Mouse (Mus musculus) layer of hippocampus, adult 11-12 months (tissue): Measurements from ENCODE around the gene Pecam1.
A peak's percentile ranks its signal among the peaks of the same experiment; 100 is the strongest.
"Not testable (repeated sequence)": the region's sequence is repeated elsewhere in the genome, so short reads cannot be mapped to it uniquely, and the experiment has no call there.

Experiments used
- DNase-seq: peaks from one replicate; pipeline ENCODE4 v3.0.0; 2022; ENCODE audit warnings: low spot score

The Pecam1 gene

DNA sequence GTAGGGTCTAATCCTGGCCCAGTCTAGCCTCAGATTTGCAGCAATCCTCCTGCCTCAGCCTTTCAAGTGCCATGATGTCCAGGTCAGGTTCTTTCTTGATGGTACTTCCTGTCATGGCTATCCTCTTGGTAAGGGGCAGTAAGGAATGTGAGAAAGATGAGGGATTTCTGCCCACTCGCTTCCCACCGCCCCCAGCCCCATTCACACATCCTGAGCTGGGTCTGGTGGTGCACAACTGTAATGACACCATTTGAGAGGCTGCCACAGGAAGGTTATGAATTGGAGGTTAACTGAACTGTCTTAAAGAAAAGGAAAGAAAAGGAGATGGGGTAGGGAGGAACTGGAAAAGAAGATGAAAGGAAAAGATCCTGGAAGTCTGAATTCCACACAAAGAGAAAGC lies 84.6 kb downstream of the Pecam1 start:
- DNase-seq, result no peak

DNA sequence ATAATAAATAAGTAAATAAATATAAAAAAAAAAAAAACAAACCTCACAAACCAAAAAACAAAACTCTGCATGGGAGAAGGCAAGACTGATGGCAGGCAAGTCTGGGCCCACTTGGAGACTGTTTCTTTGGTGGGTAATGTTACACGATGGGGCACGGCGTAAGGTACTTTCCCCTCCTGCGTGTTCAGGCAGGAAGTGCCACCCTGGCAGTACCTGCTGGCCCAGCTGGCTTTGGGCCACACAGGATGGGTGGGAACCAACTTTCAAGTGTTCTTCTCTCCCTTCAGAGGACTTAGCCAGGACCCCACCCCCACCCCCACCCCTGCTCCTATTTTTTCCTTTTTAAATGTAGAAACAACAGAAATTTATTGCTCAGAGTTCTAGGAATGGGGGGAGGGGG lies 85.1 kb downstream of the Pecam1 start:
- DNase-seq, result no peak

DNA sequence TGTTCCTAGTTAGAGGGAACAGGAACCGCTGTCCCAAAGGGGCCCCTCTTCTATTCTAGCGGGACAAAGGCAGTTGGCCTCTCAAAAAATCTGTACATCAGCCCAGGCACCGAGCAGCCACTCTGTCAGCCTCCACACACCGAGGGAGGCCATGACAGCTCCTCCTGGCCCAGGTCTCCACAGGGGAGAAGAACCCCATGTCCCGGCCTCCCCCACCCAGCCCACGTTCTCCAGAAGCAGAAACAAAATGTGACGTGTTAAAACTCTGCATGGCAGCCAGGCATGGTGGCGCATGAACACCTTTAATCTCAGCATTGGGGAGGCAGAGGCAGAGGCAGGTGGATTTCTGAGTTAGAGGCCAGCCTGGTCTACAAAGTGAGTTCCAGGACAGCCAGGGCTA lies 85.7 kb downstream of the Pecam1 start:
- no peak for DNase-seq

DNA sequence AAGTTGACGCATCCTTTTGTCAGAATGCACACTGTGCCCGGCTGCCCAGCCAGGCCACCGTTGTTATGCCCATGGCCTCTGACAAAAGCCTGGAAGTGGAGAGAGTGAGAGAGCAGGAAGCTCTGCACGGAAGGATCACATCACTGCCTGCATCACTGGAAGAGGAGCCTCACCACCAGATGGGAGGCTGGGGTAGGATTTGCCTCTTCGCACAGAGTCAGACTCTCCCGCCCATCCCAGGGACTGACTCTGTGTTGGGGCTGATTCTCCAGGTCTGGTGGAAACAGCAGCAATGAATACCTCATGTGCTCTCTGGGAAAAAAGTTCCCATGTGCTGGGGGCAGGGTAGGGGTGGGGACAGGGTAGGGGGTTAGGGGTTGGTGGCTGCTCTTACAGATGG lies 86.6 kb downstream of the Pecam1 start:
- peak; percentile 28 for DNase-seq

DNA sequence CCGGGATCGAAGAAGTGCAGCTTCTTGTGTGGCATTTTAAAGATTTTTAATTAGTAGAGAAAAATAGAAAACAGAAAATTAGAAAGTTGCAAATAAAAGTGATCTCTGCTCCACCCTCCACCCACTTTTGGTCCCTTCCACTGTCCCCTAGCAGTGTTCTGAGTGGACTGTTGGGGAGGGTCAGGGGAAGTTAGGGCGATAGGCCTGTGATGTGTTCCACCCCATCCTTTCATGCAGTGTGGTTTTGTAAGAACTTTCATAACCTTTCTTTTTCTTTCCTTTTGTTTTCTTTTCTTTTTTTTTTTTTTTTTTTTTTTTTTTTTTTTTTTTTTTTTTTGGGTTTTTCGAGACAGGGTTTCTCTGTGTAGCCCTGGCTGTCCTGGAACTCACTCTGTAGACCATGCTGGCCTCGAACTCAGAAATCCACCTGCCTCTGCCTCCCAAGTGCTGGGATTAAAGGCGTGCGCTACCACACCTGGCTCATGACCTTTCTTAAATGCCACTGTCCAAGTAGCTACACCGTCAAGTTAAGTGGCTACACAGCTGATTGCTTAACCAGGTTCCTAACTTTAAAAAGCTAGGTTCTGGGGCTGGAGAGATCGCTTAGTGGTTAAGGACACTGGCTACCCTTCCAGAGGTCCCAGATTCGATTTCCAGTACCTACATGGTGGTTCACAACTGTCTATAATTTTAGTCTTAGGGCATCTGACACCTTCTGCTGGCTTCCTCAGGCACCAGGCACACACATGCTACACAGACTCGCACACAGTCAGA lies 87.6 kb downstream of the Pecam1 start:
- no peak for DNase-seq

DNA sequence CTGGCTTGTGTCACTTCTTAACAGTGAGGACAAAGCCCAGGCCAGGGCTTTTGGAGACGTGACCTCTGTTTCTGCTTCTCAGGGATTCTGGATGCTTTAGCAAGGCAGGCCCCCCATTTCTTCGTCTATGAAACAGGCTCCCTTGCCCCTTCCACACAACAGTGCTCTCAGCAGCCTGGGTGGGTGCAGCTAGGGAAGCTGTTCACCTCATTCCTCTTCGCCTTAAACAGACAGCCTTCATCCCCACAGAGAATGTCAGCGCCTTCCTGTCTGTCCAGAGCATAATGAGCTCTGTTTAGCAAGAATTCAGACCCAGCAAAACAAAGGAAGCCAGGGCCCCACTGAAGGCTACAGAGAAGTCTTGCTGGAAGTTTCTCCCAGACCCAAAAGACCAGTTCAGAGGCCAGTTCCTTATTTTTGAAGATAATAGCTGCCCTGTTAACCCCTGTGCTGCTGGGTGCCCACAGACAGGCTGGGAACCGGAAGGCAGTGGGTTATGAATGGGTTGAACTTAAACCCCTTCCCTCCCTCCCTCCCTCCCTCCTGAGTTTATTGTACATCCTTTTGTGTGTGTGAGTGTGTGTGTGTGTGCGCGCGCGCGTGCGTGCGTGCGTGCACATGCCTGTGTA lies 89.9 kb downstream of the Pecam1 start:
- DNase-seq, result no peak

DNA sequence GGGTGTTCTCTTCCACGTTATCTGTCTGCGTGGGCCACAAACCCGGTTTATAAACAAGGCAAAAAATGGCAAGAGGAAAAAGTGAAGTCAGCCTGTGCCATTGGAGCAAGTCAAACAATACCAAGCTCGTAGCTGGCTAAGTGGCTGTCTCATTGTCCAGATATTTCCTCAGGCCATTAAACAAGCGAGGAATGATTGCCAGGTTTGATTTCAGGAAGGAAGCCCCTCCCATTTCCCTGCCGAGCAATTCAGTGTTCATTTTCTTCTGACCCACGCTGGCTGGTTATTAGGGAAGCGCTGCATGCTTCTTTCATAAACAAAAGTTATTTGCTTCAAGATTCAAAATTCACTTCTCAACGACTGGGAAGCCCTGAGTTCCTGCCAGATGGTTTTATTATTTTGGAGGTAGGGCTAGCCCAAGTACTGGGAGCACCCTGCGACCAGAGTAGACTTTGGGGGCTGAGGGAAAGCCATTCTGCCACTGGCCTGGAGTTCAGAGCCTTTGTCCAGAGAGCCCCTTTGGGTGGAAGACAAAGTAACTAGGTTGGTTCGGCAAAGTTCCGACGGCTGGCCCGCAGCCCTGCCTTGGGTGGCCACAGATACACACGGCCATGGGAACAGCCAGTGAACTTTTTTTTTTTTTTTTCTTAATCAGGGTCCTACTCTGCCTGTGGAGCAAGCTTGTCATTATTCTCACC lies 90.7 kb downstream of the Pecam1 start:
- DNase-seq, result no peak

DNA sequence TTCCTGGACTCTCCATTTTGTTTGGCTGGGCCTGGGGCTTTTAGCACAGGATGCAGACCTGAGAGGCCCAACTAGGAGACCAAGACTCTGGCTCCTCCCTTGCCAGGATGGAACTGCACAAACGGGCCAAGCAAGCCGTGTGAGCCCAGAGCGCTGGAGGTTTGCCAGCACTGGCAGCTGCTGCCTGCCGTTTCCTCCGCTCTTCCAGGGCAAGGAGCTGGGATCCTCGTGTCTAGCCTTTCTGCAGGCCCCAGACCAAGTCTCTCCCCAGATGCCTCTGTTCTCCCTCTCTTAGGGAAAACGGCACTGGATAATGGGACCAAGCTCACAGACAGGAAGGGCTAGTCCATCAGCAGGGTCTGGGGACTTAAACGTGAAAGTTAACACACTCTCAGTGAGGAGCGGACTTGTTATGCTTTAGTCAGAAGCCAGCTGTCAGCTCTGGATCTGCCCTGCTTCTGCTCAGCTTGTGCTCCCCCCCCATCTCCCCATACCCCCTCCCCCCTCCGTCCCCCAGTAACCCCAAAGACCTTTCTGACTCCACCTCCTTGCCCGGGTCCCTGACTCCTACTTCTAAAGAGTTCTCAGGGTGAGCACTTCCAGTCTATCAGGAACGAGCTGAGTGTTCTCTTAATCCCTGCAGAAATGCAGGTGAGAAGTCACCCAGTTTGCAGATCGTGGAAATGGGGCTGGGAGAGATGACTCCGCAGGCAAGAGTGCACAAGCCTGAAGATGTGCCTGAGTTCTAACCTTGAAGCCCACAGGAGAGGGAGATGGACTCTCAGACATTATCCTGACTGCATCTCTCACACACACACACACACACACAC lies 92.2 kb downstream of the Pecam1 start:
- DNase-seq, result peak; percentile 75

DNA sequence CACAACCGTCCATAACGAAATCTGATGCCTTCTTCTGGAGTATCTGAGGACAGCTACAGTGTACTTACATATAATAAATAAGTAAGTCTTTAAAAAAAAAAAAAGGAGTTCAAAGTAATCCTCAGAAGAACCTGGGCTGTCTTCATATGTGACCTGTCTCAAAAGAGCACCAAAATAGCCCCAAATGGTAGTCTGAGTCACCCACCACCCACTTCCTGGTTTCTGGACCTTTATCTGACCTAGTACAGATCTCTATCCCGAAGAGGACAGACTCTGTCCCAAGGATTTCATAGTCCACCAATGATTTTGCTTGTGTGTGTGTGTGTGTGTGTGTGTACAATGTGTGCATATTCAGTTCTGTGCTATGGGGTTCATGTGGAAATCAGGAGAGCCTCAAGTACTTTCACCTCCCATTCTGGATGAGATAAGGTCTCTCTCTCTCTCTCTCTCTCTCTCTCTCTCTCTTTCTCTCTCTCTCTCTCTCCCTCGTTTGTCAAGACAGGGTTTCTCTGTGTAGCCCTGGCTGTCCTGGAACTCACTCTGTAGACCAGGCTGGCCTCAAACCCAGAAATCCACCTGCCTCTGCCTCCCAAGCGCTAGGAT lies 93.4 kb downstream of the Pecam1 start:
- DNase-seq, result not testable (repeated sequence)

DNA sequence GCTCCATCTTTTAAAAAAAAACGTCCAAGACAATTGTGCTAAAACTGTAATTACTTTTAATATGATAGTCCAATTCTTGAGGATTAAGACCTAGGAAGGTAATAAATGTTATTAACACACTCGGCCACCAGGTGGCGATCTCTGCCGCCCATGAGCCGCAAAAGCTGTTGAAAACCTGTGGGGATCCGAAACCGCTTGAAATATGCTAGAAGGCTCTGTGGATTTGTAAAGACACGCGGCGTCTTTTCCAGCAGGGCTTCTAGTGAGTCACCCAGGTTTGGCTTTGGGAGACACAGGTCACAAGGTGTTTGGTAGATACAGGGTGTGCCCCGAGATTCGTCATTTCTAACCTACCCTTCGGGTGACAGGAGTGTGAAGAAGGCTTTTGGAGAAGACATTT lies 102.1 kb downstream of the Pecam1 start:
- DNase-seq, result peak; percentile 74

DNA sequence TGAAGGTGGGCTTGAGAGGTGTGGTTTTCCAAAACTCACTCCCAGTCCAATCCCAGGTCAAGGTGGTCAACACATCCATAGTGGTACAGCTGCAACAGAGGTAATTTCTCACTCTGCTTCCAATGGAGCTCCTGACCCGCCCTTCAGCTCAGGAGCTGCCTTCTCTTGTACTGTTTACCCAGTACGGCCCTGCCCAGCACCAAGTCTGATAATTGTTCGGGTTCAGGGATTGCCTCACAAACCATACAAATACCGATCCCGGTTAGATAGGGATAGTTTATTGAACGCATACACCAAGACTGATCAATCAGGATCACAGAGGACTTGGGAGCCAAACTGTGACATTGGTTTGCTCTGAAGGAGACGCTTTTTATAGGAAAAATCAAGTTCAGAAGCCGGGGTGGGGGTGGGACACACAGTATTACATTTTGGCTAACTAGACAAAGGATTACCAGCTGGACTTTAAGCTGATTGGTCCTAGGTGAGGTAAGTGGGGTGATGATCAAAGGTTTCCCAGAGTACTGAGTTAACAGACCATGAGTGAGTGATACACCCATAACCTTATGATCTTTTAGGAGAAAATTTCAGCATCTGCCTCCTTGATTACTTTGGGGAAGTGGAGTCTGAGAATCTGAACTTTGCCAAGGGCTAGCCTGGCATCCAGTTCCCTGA lies 107.3 kb downstream of the Pecam1 start:
- DNase-seq, result no peak

DNA sequence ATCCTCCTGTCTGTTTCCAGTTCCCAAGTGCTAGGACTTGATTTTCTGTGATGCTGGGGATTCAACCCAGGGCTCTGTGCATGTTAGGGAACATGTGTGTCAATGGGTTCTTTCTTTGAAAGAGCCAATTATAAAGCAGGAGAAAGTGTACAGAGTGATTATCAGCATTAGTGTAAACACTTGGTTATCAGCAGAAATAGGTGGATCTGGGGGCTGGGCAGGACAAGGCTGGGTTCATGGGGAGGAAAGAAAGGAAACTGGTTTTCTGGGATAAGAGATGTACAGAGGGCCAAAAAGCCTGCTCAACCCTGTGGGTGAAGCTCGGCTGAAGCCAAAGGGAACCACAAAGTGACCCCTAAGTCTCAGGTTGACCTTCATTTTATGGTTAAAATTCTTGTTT lies 108.8 kb downstream of the Pecam1 start:
- no peak for DNase-seq

DNA sequence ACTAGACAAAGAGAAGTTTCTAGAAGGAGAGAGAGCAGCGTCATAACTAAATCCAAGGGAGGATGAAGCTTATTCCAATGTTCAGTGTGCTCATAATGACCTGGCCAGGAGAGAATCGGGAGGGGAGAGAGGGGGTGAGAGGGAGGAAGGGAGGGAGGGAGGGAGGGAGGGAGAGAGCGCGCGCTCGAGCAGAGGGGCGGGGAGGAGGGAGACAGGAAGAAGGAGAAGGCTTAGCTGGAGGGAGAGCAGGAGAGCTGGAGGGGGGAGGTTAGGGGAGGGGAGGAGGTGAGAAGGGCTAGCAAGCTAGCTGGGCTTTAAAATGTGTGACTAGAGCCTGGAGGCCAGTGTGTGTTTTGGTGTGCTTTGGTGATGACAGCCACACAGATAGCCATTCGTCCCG lies 110.4 kb downstream of the Pecam1 start:
- DNase-seq, result no peak

DNA sequence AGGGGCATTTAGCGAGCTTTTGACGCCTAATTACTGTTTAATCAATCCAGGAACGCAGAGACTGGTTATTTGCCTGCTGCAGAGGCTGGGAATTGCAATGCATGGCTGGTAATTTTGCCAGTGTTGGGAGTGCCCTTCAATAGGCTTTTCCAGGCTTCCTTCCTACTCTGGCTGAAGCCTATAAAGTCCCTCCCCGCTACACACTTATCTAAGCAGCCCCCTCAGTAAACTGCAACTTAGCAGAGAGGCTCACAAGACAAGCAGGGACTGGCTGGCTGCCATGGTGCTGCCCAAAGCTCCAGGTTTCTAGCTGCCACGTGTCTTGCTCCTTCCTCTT lies 111.1 kb downstream of the Pecam1 start:
- no peak for DNase-seq

DNA sequence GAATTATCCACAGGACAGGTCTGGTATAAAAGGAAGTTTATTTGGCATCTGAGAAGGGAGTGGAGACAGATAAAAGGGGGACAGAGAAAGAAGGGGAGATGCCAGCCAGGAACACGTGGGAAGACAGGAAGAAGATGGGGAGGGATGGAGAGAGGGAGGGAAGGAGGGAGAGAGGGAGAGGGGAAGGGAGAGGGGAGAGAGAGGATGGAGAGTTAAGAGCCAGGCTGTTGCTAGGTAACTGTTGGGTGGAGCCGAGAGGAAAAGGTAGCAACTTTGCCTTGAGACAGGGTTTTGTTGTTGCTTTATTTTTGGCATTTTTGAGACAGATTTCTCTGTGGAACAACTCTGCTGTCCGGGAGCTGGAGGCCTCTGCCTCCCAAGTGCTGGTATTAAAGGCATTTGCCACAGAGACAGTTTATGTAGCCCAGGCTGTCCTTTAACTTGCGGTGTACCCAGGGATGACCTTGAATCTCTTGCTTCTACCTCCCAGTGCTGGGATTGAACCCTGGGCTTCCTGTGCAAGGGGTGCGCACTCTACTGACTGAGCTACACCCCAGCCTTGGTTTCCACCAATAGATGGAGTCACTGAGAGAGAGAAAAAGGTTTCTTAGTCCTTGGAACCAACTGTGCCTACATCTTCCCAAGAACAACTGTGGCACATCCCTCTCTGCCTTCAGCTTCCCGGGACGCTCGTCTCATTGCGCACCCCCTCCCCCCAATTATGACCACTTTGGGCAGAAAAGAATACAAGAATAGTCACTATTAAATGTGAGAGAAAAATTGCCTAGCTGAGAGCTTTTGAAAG lies 111.7 kb downstream of the Pecam1 start:
- DNase-seq, result no peak

DNA sequence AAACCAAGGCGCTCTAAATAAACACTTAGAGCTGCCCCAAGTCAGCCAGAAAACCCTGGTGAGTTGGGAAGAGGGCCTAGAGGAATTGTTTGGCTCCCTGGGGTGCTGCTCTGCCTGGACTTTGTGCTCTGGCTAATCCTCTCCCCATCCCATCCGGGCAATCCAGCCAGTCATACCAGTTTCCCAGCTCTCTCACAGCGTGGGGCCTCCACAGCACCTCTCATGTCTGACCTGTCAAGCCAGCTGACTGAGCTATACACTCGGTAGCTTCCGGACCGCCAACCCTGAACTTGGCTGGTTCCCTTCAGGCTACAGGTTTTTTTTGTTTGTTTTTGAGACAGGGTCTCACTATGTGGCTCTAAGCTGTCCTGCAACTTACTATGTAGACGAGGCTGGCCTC lies 112.7 kb downstream of the Pecam1 start:
- no peak for DNase-seq

DNA sequence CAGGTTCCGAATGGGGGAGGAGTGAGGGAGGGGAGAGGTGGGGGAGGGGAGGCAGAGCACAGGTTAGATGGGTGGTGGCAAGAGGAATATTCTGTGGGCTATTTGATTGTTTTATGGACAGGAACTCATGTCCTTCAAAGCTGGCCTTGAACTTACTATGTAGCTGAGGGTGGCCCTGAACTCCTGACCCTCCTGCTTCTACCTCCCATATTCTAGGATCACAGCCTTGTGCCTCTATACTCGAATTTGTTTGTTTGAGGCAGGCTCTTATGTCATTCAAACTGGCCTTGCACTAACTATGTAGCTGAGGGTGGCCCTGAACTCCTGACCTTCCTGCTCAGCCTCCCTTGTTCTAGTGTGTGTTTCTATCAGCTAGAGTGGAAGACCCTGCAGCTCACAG lies 114.5 kb downstream of the Pecam1 start:
- no peak for DNase-seq

DNA sequence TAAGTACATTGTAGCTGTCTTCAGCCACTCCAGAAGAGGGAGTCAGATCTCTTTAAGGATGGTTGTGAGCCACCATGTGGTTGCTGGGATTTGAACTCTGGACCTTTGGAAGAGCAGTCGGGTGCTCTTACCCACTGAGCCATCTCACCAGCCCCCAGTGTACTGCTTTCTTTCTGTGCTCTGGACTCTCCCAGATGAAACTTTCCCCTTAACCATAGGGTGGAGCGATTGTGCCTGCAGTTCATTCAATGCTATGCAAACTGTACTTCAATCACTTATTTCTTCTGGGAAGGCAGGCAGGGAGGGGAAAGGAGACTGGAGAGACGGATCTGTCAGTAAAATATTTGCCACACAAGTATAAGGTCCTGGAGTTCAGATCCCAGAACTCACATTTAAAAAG lies 116.3 kb downstream of the Pecam1 start:
- DNase-seq, result not testable (repeated sequence)

DNA sequence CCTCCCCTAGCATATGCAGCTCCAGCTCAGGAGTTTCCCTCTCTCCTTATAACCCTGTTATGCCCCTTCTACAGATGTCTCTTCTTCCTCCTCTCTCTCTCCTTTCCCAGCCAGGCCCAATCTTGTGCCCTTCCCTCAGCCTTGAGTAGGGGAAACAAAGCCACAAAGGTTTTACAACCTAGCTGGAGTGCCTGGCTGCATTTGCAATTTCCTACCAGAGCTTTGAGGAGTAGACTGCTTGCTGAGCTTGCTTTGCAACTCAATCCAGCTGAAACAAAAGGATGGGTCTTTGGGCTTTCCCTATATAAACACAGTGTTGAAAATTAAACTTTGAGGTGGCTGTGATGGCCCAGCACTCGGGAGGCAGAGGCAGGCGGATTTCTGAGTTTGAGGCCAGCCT lies 117.0 kb downstream of the Pecam1 start:
- DNase-seq, result no peak

DNA sequence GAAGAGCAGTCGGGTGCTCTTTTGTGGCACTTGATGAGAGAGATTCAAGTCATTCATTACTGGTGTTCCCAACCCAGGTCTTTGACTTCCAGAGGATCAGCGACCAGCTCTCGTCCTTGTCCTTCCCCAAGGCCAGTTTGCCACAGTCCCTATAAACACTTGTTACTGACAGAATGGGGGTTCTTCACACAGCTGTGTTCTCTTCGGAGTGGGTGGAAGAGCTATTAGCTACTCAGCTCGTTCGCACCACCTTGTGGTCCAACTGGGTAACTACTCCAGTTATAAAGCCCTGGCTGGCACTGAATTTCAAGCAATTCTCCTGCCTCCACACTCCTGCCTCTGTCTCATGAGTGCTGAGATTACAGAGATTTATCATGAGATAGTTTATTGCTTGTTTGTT lies 122.7 kb downstream of the Pecam1 start:
- DNase-seq, result peak; percentile 76

DNA sequence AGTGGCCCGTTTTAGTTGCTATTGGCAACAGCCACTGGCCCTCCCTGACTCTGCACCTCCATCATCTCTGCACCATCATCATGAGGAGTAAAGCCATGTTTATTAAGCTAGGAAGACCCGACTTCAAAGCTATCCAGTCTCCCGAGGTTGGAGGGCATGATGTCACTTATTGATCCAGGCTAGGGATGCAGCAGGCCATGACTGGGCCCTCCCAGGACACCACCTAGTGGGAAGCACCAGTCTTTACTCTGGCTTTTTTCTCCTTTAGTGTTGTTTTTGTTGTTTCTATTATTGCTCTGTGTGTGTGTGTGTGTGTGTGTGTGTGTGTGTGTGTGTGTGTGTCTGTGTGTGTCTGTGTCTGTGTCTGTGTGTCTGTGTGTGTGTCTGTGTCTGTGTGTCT lies 124.9 kb downstream of the Pecam1 start:
- DNase-seq, result no peak
